Mouse (Mus musculus): ENCODE data around the gene Gm21915. TPM values are rescaled to one million over a fixed set of nuclear protein-coding genes. Genes with fewer than 3 reads are reported as not detected.

Gm21915 gene
- total RNA-seq, 2 experiments from 2014 or later, result not detected

GRCm38 (mm10) chr9:40709587-40709986 is 39.2 kb downstream of the Gm21915 start:
- ATAC-seq (replicated peaks; ENCODE audit: low FRiP score, poor library complexity, severe bottlenecking), result no peak

DNA sequence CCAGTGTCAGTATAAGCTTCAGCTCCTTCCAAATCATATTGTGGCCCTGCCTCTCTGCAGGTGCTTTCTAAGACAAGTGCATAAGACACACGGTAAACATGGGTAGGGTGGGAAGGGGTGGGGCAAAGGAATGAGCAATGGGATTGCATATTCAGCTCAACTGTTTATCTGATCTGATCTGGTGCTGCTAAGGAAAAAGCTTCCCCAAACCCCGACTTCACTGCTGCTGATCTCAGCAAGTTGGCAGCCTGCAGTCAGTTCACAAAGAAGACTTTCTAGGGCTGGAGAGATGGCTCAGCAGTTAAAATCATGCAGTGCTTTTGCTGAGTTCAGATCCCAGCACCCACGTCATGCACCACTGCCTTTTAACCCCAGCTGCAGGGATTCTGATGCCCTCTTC is 39.6 kb downstream of the Gm21915 start:
- ATAC-seq (replicated peaks; ENCODE audit: low FRiP score, poor library complexity, severe bottlenecking), result no peak

DNA sequence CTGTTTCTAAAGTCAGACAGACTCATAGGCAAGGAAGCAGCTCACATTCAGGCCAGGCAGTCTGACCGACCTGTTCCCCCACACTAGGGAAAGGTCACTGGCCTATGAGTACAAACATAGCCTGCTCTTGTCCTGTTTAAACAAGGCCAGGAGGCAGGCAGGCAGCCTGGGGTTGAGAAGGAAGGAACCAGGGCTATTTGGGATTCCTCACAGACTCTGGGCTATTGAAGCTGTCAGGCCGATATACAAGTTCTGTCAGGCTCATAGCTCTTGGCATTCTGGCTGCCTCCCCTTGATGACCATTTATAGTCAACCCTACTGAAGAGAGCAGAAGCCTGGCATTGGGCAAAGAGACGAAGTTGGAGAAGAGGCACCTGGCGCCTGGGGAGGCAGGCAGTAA is 41.2 kb downstream of the Gm21915 start:
- ATAC-seq (replicated peaks; ENCODE audit: low FRiP score, poor library complexity, severe bottlenecking), result no peak

DNA sequence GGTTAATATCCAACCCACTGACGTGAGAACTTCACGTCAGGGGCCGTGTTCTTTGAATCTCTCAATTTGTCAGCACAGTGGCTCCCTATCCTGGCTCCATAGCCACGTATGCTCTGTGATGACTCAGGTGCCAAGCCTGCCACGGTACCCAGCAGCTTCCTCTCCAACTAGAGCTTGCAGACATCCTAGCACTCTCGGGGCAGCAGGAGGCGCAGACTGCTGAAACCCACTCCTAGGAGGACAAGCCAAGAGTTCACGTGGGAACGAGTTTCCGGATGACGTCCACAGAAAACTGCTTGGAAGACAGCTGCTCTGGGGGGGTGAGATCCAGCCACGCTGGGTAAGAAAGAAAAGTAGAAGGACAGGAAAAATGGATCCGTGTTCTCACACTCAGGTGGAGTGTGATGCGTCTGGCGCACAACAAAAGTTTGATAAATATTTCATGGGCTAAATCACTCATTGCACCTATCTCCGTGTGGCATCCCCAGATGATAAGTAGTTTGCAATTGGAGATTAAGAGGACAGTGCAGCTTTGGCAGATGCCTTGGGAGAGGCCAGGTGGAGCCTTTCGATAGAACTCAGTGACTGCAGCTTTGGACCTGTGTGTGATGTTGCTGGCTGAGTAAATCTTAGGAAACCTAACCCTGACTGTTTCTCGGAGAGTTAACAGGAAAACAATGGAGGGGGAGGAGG is 46.9 kb downstream of the Gm21915 start:
- no peak for ATAC-seq (replicated peaks; ENCODE audit: low FRiP score, poor library complexity, severe bottlenecking)

GRCm38 (mm10) chr9:40717875-40718185 is 47.4 kb downstream of the Gm21915 start:
- no peak for ATAC-seq (replicated peaks; ENCODE audit: low FRiP score, poor library complexity, severe bottlenecking)

Other genes starting within 250 kb of the Gm21915 start
- 5.6 and 22.1 TPM in 2 replicates for gene Gramd1b, start 139.2 kb upstream of the Gm21915 start, total RNA-seq (2015; ENCODE audit: low replicate concordance)
- gene Gramd1b, start 139.2 kb upstream of the Gm21915 start, total RNA-seq (2017; ENCODE audit: low replicate concordance), result 4.5 and 5.5 TPM in 2 replicates
- gene Clmp, start 15.3 kb downstream of the Gm21915 start, total RNA-seq (2015; ENCODE audit: low replicate concordance), result 0.84 TPM in 1 of 2 replicates, not detected in the other
- 0.26 TPM in 1 of 2 replicates, not detected in the other for gene Clmp, start 15.3 kb downstream of the Gm21915 start, total RNA-seq (2017; ENCODE audit: low replicate concordance)
- gene Hspa8, start 130.4 kb downstream of the Gm21915 start, total RNA-seq (2015; ENCODE audit: low replicate concordance), result 767 and 958 TPM in 2 replicates
- 825 and 1,090 TPM in 2 replicates for gene Hspa8, start 130.4 kb downstream of the Gm21915 start, total RNA-seq (2017; ENCODE audit: low replicate concordance)
- gene Bsx, start 203.5 kb downstream of the Gm21915 start, total RNA-seq (2015; ENCODE audit: low replicate concordance), result not detected in 2 replicates
- 0.14 TPM in 1 of 2 replicates, not detected in the other for gene Bsx, start 203.5 kb downstream of the Gm21915 start, total RNA-seq (2017; ENCODE audit: low replicate concordance)